Mouse (Mus musculus) NIH3T3 (cell line): Measurements from ENCODE around the gene Elfn1.
A peak's percentile ranks its signal among the peaks of the same experiment; 100 is the strongest.

ENCODE experiments used
- DNase-seq: peaks from one replicate; pipeline ENCODE4 v3.0.0-alpha.2; 2012; ENCODE audit warnings: low read depth

The Elfn1 gene

GRCm38 (mm10) chr5:140022861-140023260, 115.1 kb downstream of the Elfn1 start:
- DNase-seq: no peak

DNA sequence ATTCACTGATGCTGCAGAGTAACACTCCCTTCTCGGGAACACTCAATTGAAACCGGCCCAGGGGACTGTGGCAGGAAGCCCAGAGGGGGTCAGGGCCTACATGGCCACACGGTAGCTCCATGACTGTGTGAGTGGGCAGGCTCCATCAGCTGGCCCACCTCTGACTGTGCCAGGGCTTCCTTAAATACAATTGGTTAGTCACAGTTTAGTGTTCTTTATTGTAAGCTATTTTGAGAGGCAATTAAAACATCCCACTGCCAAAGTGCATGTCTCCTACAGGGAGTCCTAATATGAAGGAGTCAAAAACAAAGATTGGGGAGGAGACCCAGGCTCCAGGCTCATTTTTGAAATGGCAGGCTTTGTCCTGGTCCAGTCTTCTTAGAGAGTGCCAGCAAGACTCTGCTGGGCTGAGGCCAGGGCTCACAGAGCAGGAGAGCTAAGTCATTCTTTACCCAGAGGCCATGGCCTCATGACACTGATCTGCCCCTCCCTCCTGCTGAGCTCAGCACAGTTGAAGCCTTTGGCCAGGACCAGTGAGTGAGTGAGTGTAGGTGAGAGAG, 116.3 kb downstream of the Elfn1 start:
- peak; percentile 70 for DNase-seq
